Mouse (Mus musculus) G1E (cell line): Measurements from ENCODE around the gene Nbas. TPM values are rescaled to one million over a fixed set of nuclear protein-coding genes. Genes with fewer than 3 reads are reported as not detected.
A peak's percentile ranks its signal among the peaks of the same experiment; 100 is the strongest.

Experiments used
- ATAC-seq: 2 replicates; pipeline ENCODE4 v1.8.0; 2016; ENCODE audit warnings: mild to moderate bottlenecking; ENCODE audit not compliant: insufficient number of reproducible peaks, poor library complexity, low FRiP score, severe bottlenecking; ENCODE audit errors: extremely low read depth
- DNase-seq: peaks from one replicate; pipeline ENCODE4 v3.0.0; 2012; ENCODE audit warnings: low spot score
- H3K27me3 ChIP-seq: 2 replicates; pipeline ENCODE4 v1.6.1; 2012; ENCODE audit warnings: mild to moderate bottlenecking, low read length, inconsistent platforms; ENCODE audit not compliant: insufficient read depth
- H3K36me3 ChIP-seq: replicated peaks from 2 replicates; pipeline ENCODE3; 2012; ENCODE audit warnings: mild to moderate bottlenecking, inconsistent platforms
- H3K4me1 ChIP-seq: 2 replicates; pipeline ENCODE4 v1.6.1; 2012; ENCODE audit warnings: low read depth, low read length, inconsistent platforms, mixed read lengths; ENCODE audit not compliant: insufficient read depth
- H3K4me3 ChIP-seq: 2 replicates; pipeline ENCODE4 v1.5.1; 2012; ENCODE audit warnings: low read depth, mild to moderate bottlenecking, inconsistent platforms, low read length, moderate library complexity, mixed read lengths
- H3K9me3 ChIP-seq: replicated peaks from 2 replicates; pipeline ENCODE4 v1.6.1; 2012; ENCODE audit warnings: inconsistent platforms
- CTCF ChIP-seq: IDR thresholded peaks from 2 replicates; pipeline ENCODE4 v1.5.1; 2012; ENCODE audit warnings: low read depth, low read length, inconsistent platforms, mixed read lengths
- GATA1 ChIP-seq: IDR thresholded peaks from 2 replicates; pipeline ENCODE4 v1.6.1; 2012; ENCODE audit warnings: borderline replicate concordance, low read length, inconsistent platforms, mixed read lengths
- GATA2 ChIP-seq: IDR thresholded peaks from 2 replicates; pipeline ENCODE4 v1.6.1; 2012; ENCODE audit warnings: low read depth, low read length, inconsistent platforms, borderline replicate concordance
- POLR2AphosphoS5 ChIP-seq: IDR thresholded peaks from 2 replicates; pipeline ENCODE4 v1.6.1; 2012; ENCODE audit warnings: low read depth, low read length, inconsistent platforms; ENCODE audit not compliant: insufficient replicate concordance
- TAL1 ChIP-seq: conservative IDR thresholded peaks from 2 replicates; pipeline ENCODE4 v1.6.1; 2012; ENCODE audit warnings: low read depth, low read length, inconsistent platforms, mixed read lengths
- polyA plus RNA-seq: library from polyadenylated mRNA; stranded (reverse); fragments of >175 nt; gene quantifications from 2 replicates; pipeline ENCODE4 v1.2.3, GENCODE M21; 2012
- total RNA-seq, 2 experiments: library from RNA; stranded (forward) in 1 of 2; stranded (reverse) in 1 of 2; fragments of 200-1000 nt in 1 of 2; fragments of >200 nt in 1 of 2; fragmentation: Nextera tagmentation in 1 of 2; gene quantifications; 2 replicates each; pipeline ENCODE4 v1.2.3; 2014 to 2017

The Nbas gene
- total and polyA plus RNA-seq, 3 experiments: 7.0 to 37.3 (median 19.6) TPM

- H3K36me3 ChIP-seq: peaks cover 8% of the 10 kb centered on the region
- peaks cover 3% of the 10 kb centered on the region for H3K27me3 ChIP-seq
- DNase-seq: no peak
- no peak for TF ChIP-seq GATA2
- TF ChIP-seq GATA1: no peak
- no peak for TF ChIP-seq POLR2AphosphoS5
- TF ChIP-seq TAL1: no peak
- TF ChIP-seq CTCF: no peak
- no peak for ATAC-seq
- H3K4me3 ChIP-seq: peak overlapping the region; percentile 98; the same call in 1 of the 2 replicates
- H3K9me3 ChIP-seq: no peaks in the 10 kb centered on the region
- H3K4me1 ChIP-seq: peaks cover 15% of the 10 kb centered on the region
Observed at GRCm38 (mm10) chr12:13268412-13268811, 521 bp upstream of the Nbas start.

DNA sequence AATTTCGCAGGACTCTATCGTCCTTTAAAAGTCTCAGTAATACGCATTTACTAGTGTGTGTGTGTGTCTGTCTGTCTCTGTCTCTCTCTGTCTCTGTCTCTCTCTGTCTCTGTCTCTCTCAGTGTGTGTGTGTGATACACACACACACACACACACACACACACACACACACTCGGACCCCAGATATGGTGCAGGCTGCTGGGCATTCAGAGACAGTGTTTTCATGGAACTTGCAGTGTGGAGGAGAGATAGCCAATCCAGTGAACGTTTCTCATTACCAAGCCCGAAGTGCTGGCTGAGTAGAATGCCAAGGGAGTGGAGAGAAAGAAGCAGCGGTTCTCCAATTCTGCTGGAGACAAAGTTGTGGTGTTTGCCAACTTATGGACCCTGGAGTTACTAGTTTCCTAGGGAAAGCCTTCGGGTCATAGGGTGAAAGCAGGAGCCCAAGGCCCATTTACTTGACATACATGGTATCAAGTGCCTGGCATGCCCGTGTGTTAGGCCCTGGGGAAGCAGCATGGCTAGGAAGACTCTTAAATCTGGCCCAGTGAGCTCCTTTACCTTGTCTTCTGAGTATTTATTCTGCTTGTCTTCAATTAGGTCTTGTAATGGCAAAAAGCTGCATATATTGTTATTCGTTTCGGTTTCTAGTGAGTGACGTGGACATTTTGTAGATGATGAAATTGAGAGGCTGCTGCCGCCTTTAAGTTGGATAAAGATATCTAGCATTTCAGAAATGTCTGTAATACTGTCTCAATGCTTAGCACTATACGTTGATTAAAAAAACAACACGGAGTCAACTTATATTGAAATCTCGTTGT is 847 bp downstream of the Nbas start:
- no peaks in the 10 kb centered on the region for H3K9me3 ChIP-seq
- TF ChIP-seq POLR2AphosphoS5 (no peak), GATA1 (no peak), CTCF (no peak), TAL1 (no peak), GATA2 (no peak)
- peaks cover 22% of the 10 kb centered on the region for H3K36me3 ChIP-seq
- DNase-seq (peak; percentile 15), ATAC-seq (peak; percentile 38; the same call in 1 of the 2 replicates)
- peak overlapping the region; percentile 98 for H3K4me3 ChIP-seq
- H3K27me3 ChIP-seq: no peaks in the 10 kb centered on the region; the same call in 1 of the 2 replicates
- peaks cover 15% of the 10 kb centered on the region for H3K4me1 ChIP-seq

DNA sequence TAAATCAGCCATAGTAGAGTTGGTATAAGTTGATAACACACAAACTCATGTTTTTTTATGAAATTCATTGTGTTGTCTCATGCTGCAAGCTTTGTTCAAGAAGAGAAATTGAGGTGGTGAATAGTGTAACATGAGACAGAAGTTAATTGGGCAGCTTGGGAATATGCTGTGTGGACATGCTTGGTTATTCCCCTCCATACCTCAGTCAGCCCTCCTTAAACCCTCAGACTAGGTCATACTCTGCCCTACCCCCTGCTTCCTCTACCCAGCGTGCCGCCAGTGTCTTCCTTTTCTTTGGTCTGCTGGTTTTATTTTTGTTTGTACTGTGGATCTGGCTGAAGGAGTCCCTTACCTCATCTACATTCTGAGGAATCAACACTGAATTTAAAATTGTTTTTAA is 22.5 kb downstream of the Nbas start:
- no peak for DNase-seq
- Histone ChIP-seq H3K27me3 (no peaks in the 10 kb centered on the region), H3K4me1 (no peaks in the 10 kb centered on the region), H3K4me3 (no peak overlapping the region), H3K9me3 (no peaks in the 10 kb centered on the region), H3K36me3 (peaks cover 64% of the 10 kb centered on the region)
- ATAC-seq: no peak
- no peak for TF ChIP-seq GATA2
- no peak for TF ChIP-seq CTCF
- TF ChIP-seq POLR2AphosphoS5: no peak
- TF ChIP-seq TAL1: no peak
- no peak for TF ChIP-seq GATA1

DNA sequence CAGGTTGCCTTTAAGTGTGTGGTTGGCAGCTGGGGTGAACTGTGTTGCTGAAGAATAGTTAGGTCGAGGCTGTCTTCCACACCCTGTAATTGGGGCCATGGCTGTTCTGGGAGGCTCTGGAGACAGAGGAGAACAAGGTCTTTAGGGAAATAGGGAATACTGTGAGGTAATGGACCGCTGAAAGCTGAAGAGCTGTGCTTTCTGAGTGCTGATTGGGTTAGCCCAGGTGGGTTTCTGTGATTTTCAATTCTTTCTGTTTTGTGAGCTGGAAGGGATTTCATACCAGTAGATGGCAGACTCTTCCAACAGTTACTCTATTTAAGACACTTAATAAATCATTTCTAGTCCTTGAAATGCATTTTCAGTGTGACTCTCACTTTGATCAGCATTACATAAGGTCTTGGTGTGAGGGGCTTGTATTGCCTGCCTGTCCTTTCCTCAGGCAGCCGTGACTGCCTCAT is 24.5 kb downstream of the Nbas start:
- Histone ChIP-seq H3K27me3 (no peaks in the 10 kb centered on the region), H3K4me1 (no peaks in the 10 kb centered on the region), H3K4me3 (no peak overlapping the region), H3K36me3 (peaks cover 66% of the 10 kb centered on the region), H3K9me3 (no peaks in the 10 kb centered on the region)
- DNase-seq (no peak), ATAC-seq (no peak)
- no peak for TF ChIP-seq POLR2AphosphoS5
- no peak for TF ChIP-seq GATA2
- no peak for TF ChIP-seq TAL1
- TF ChIP-seq CTCF: no peak
- TF ChIP-seq GATA1: no peak

DNA sequence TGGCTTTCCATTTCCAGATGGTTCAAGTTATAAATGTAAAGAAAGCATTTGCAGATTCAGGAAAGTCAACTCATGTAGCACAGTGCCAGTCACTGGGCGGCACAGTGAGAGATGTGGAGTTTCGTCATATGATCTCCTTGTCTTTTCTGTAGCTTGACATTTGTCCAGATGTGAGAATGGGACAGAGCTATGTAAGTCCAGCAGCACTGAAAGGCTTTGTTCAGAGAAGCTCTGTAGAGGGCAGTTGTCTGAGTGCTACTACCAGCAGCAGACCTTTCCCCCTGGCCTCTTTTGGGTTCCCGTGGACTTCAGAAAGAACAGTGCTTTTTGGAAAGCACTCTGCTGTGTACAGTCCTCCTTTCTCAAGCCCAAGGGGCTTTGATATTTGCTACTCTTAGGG is 34.1 kb downstream of the Nbas start:
- Histone ChIP-seq H3K36me3 (peaks cover 73% of the 10 kb centered on the region), H3K9me3 (no peaks in the 10 kb centered on the region), H3K4me3 (no peak overlapping the region), H3K4me1 (no peaks in the 10 kb centered on the region), H3K27me3 (no peaks in the 10 kb centered on the region)
- ATAC-seq: no peak
- DNase-seq: no peak
- TF ChIP-seq GATA2 (no peak), POLR2AphosphoS5 (no peak), CTCF (no peak), TAL1 (no peak), GATA1 (no peak)

- peaks cover 57% of the 10 kb centered on the region for H3K36me3 ChIP-seq
- no peaks in the 10 kb centered on the region for H3K9me3 ChIP-seq
- no peak overlapping the region for H3K4me3 ChIP-seq
- TF ChIP-seq TAL1: no peak
- no peak for TF ChIP-seq GATA1
- TF ChIP-seq GATA2: no peak
- no peak for TF ChIP-seq CTCF
- TF ChIP-seq POLR2AphosphoS5: no peak
- no peak for DNase-seq
- no peak for ATAC-seq
- no peaks in the 10 kb centered on the region for H3K4me1 ChIP-seq
- no peaks in the 10 kb centered on the region for H3K27me3 ChIP-seq
Observed at GRCm38 (mm10) chr12:13313966-13314365, 45.0 kb downstream of the Nbas start.

GRCm38 (mm10) chr12:13314384-13314783 is 45.5 kb downstream of the Nbas start:
- no peaks in the 10 kb centered on the region for H3K9me3 ChIP-seq

More at GRCm38 (mm10) chr12:13314384-13314783, 45.5 kb downstream of the Nbas start:
- Histone ChIP-seq H3K36me3 (peaks cover 57% of the 10 kb centered on the region), H3K4me3 (no peak overlapping the region), H3K27me3 (no peaks in the 10 kb centered on the region), H3K4me1 (no peaks in the 10 kb centered on the region)
- ATAC-seq (no peak), DNase-seq (no peak)
- TF ChIP-seq TAL1 (no peak), GATA2 (no peak)
